Mouse (Mus musculus) G1E (cell line): ENCODE data around the gene Slc29a1.

Source experiments
- CTCF ChIP-seq: IDR thresholded peaks from 2 replicates; pipeline ENCODE4 v1.5.1; 2012; ENCODE audit warnings: low read depth, low read length, inconsistent platforms, mixed read lengths
- GATA1 ChIP-seq: IDR thresholded peaks from 2 replicates; pipeline ENCODE4 v1.6.1; 2012; ENCODE audit warnings: borderline replicate concordance, low read length, inconsistent platforms, mixed read lengths
- GATA2 ChIP-seq: IDR thresholded peaks from 2 replicates; pipeline ENCODE4 v1.6.1; 2012; ENCODE audit warnings: low read depth, low read length, inconsistent platforms, borderline replicate concordance
- POLR2AphosphoS5 ChIP-seq: IDR thresholded peaks from 2 replicates; pipeline ENCODE4 v1.6.1; 2012; ENCODE audit warnings: low read depth, low read length, inconsistent platforms; ENCODE audit not compliant: insufficient replicate concordance
- TAL1 ChIP-seq: conservative IDR thresholded peaks from 2 replicates; pipeline ENCODE4 v1.6.1; 2012; ENCODE audit warnings: low read depth, low read length, inconsistent platforms, mixed read lengths

DNA sequence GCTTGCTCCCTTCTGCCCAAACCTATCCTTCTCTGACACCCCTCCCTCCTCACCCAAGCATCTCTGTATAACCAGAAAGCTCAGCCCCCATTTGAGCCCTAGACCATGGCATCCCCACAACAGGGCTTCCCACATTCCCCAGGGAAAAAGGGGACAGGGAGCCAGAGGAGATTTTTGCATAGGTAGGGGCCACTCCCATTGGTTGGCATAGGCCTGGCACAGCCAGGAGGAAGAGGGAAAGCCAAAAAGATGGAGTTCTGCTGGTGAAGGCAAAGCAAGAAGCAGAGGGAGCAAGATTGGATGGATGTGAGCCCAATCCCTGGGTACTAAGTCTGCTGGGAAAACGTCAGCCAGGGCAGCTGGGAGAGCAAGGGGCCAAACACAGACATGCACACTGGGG lies 56.3 kb downstream of the Slc29a1 start:
- TF ChIP-seq CTCF (no peak), POLR2AphosphoS5 (no peak), GATA1 (no peak), GATA2 (no peak), TAL1 (no peak)
